Mouse (Mus musculus): ENCODE data around the gene Trappc4.

- TF ChIP-seq CTCF (IDR thresholded peaks at IDR 0.05; ENCODE audit: control insufficient read depth, insufficient read depth, low read length) (peak; percentile 47; the same call in 1 of the 2 replicates), POLR2A (IDR thresholded peaks at IDR 0.05; ENCODE audit: borderline replicate concordance, control insufficient read depth, low read depth, low read length) (no peak)
Measured at GRCm38 (mm10) chr9:44364480-44364879, 42.9 kb downstream of the Trappc4 start.
